Mouse (Mus musculus) stomach, embryonic 15.5 days (tissue): ENCODE results near the gene Chn2. TPM values are rescaled to one million over a fixed set of nuclear protein-coding genes. Genes with fewer than 3 reads are reported as not detected.
A peak's percentile ranks its signal among the peaks of the same experiment; 100 is the strongest.

ENCODE experiments used
- ATAC-seq: fragments of 200-750 bp; cut with Nextera tagmentation; 2 replicates; pipeline ENCODE4 v1.8.0; 2017; ENCODE audit warnings: low read depth, moderate number of reproducible peaks, moderate TSS enrichment; ENCODE audit not compliant: insufficient read depth, low FRiP score
- H3K27ac ChIP-seq: fragments of 300-500 bp; sonication (generic); 2 replicates; pipeline ENCODE4 v1.5.1; 2015; ENCODE audit warnings: mild to moderate bottlenecking, inconsistent platforms
- H3K27me3 ChIP-seq: fragments of 300-500 bp; sonication (generic); replicated peaks from 2 replicates; pipeline ENCODE4 v1.6.1; 2015; ENCODE audit warnings: inconsistent platforms
- H3K36me3 ChIP-seq: fragments of 300-500 bp; sonication (generic); 2 replicates; pipeline ENCODE4 v1.6.1; 2015; ENCODE audit warnings: inconsistent platforms
- H3K4me1 ChIP-seq: fragments of 300-500 bp; sonication (generic); 2 replicates; pipeline ENCODE4 v1.6.1; 2015; ENCODE audit warnings: inconsistent platforms
- H3K4me2 ChIP-seq: fragments of 300-500 bp; sonication (generic); 2 replicates; pipeline ENCODE4 v1.6.1; 2015; ENCODE audit warnings: mild to moderate bottlenecking, inconsistent platforms
- H3K4me3 ChIP-seq: fragments of 300-500 bp; sonication (generic); replicated peaks from 2 replicates; pipeline ENCODE4 v1.5.1; 2015; ENCODE audit warnings: inconsistent platforms
- H3K9ac ChIP-seq: fragments of 300-500 bp; sonication (generic); 2 replicates; pipeline ENCODE4 v1.6.1; 2015; ENCODE audit warnings: inconsistent platforms
- H3K9me3 ChIP-seq: fragments of 300-500 bp; sonication (generic); 2 replicates; pipeline ENCODE4 v1.6.1; 2016; ENCODE audit warnings: inconsistent platforms
- WGBS: fragments of 180-500 bp; shearing (Covaris S2); methylation state at CpG from one replicate; pipeline ENCODE4 v1.1.7; 2015; 5-methylcytosine and 5-hydroxymethylcytosine counted together
- polyA plus RNA-seq: library from polyadenylated mRNA; unstranded; fragments of >200 nt; fragmentation: Nextera tagmentation; extraction: Ambion mirVana; gene quantifications from 2 replicates; pipeline ENCODE4 v1.2.1, GENCODE M21; 2015

The Chn2 gene
- polyA plus RNA-seq, 1 experiment from 2014 or later: 15.6 TPM

DNA sequence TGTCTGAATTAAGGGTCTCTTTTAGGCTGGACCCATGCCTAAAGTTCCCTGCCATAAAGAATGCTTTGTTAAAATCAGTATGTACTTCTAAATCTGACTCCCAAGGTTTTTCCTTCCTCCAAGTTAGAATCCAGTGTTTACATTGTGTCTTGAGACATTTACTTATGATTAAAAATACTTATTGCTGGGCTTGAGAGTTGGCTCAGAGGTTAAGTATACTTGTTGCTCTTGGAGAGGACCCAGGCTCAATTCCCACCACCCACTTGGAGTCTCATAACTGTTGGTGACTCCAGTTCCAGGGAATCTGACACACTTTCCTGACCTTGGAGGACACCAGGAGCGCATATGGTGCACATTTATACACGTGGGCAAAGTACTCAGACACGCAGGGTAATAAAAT lies 20.9 kb downstream of the Chn2 start:
- WGBS: 71% methylated on average over 3 of the region's 3 CpGs
- no peaks in the 10 kb centered on the region for H3K9me3 ChIP-seq
- peaks cover 15% of the 10 kb centered on the region; the same call in 1 of the 2 replicates for H3K4me1 ChIP-seq
- ATAC-seq: no peak; the same call in 1 of the 2 replicates
- H3K9ac ChIP-seq: no peak overlapping the region
- H3K4me2 ChIP-seq: no peak overlapping the region
- no peak overlapping the region for H3K4me3 ChIP-seq
- H3K27ac ChIP-seq: peak overlapping the region; percentile 24; the same call in 1 of the 2 replicates
- H3K36me3 ChIP-seq: no peaks in the 10 kb centered on the region
- H3K27me3 ChIP-seq: no peaks in the 10 kb centered on the region

DNA sequence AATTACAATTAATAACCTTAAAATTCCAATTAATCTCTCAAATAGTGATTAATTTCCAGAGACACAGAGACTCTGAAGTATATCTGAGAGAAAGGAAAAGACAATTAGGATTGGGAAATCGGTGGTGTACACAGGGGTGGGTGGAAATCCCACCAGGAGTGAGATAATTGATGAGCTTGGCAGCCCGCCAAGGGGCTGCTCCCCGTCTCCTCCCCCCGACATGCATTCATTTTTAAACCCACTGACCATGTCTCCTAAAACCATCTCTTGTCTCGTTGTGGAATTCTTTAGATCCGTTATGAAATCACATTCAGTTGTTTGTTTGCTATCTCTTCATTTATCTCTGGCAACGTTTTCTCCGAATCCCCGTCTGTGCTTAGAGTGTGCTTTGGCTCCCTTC lies 22.0 kb downstream of the Chn2 start:
- Histone ChIP-seq H3K9ac (no peak overlapping the region), H3K4me2 (peak overlapping the region; percentile 16; the same call in 1 of the 2 replicates), H3K4me1 (peaks cover 15% of the 10 kb centered on the region; the same call in 1 of the 2 replicates), H3K27ac (no peak overlapping the region), H3K36me3 (no peaks in the 10 kb centered on the region), H3K27me3 (no peaks in the 10 kb centered on the region), H3K4me3 (no peak overlapping the region), H3K9me3 (no peaks in the 10 kb centered on the region)
- ATAC-seq: no peak
- 19% methylated on average over 9 of the region's 9 CpGs for WGBS

DNA sequence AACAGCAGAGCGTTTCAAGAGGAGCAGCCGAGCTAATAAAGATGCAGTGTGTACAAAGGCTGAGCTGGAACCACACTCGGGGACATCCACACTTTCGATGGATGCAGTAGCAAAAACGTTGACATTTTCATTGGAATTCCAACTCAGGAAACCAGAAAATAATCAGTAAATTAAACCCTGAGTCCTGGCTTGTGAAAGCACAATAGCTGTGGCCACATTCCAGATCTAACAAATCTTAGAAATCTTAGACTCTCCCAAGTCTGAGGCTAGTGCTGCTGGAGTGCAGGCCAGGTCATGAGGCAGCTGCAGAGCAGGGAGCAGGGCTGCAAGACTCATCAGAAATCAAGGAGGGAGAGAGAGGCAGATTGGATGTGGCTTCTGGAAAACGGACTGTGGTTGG lies 24.5 kb downstream of the Chn2 start:
- Histone ChIP-seq H3K36me3 (no peaks in the 10 kb centered on the region), H3K4me2 (no peak overlapping the region), H3K27ac (no peak overlapping the region), H3K9ac (no peak overlapping the region), H3K27me3 (no peaks in the 10 kb centered on the region), H3K4me1 (peaks cover 15% of the 10 kb centered on the region; the same call in 1 of the 2 replicates), H3K9me3 (no peaks in the 10 kb centered on the region), H3K4me3 (no peak overlapping the region)
- no peak for ATAC-seq
- 76% methylated on average over 6 of the region's 6 CpGs for WGBS

DNA sequence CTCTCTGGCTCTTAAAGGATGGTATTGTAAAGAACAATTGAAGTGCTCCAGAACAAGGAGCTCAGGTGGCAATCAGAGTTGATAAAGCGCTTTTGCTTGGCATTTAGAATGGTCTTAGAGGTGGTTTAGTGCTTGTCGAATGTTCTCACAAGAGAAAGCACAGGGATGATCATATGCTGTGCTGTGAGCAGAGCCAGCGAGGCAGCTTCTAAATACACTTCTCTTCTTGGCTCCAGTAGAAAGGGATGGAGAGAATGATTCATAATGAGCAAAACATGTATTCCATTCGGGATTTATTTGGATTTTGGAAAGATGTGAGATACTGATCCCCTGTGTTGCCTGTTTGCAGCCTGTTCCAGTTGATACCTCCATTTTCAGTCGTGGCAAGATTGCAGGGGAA lies 28.0 kb downstream of the Chn2 start:
- Histone ChIP-seq H3K4me2 (no peak overlapping the region), H3K27ac (no peak overlapping the region), H3K36me3 (no peaks in the 10 kb centered on the region), H3K4me3 (no peak overlapping the region), H3K4me1 (0 out of 2 replicates have a peak, but pooled peaks cover 3% of the 10 kb centered on the region), H3K27me3 (no peaks in the 10 kb centered on the region), H3K9me3 (no peaks in the 10 kb centered on the region), H3K9ac (no peak overlapping the region)
- ATAC-seq: no peak
- WGBS: 71% methylated on average over 5 of the region's 5 CpGs

GRCm38 (mm10) chr6:54068882-54069281 lies 29.5 kb downstream of the Chn2 start:
- ATAC-seq: no peak
- no peak overlapping the region for H3K4me3 ChIP-seq
- H3K4me1 ChIP-seq: 0 out of 2 replicates have a peak, but pooled peaks cover 3% of the 10 kb centered on the region
- no peaks in the 10 kb centered on the region for H3K36me3 ChIP-seq
- no peak overlapping the region for H3K9ac ChIP-seq
- 66% methylated on average over 5 of the region's 5 CpGs for WGBS
- H3K4me2 ChIP-seq: no peak overlapping the region
- no peak overlapping the region for H3K27ac ChIP-seq
- H3K27me3 ChIP-seq: no peaks in the 10 kb centered on the region
- H3K9me3 ChIP-seq: no peaks in the 10 kb centered on the region

- Histone ChIP-seq H3K4me2 (no peak overlapping the region), H3K27ac (no peak overlapping the region), H3K4me3 (no peak overlapping the region), H3K27me3 (no peaks in the 10 kb centered on the region), H3K4me1 (peaks cover 7% of the 10 kb centered on the region; the same call in 1 of the 2 replicates), H3K36me3 (no peaks in the 10 kb centered on the region), H3K9ac (no peak overlapping the region), H3K9me3 (no peaks in the 10 kb centered on the region)
- ATAC-seq: no peak
- 60% methylated on average over 6 of the region's 6 CpGs for WGBS
Observed at GRCm38 (mm10) chr6:54070736-54071135, 31.4 kb downstream of the Chn2 start.

- no peaks in the 10 kb centered on the region for H3K9me3 ChIP-seq
- 59% methylated on average over 4 of the region's 4 CpGs for WGBS
- H3K4me1 ChIP-seq: peaks cover 7% of the 10 kb centered on the region; the same call in 1 of the 2 replicates
- no peak for ATAC-seq
- no peak overlapping the region for H3K9ac ChIP-seq
- H3K36me3 ChIP-seq: no peaks in the 10 kb centered on the region
- H3K27me3 ChIP-seq: no peaks in the 10 kb centered on the region
- H3K4me2 ChIP-seq: no peak overlapping the region
- no peak overlapping the region for H3K4me3 ChIP-seq
- H3K27ac ChIP-seq: no peak overlapping the region
Observed at GRCm38 (mm10) chr6:54071478-54071877, 32.1 kb downstream of the Chn2 start.

GRCm38 (mm10) chr6:54074454-54074853 lies 35.1 kb downstream of the Chn2 start:
- Histone ChIP-seq H3K27me3 (no peaks in the 10 kb centered on the region), H3K27ac (no peak overlapping the region), H3K9me3 (no peaks in the 10 kb centered on the region), H3K36me3 (no peaks in the 10 kb centered on the region), H3K9ac (no peak overlapping the region), H3K4me1 (peaks cover 10% of the 10 kb centered on the region; the same call in 1 of the 2 replicates), H3K4me3 (no peak overlapping the region), H3K4me2 (no peak overlapping the region)
- no peak for ATAC-seq
- 46% methylated on average over 4 of the region's 4 CpGs for WGBS

- peaks cover 10% of the 10 kb centered on the region; the same call in 1 of the 2 replicates for H3K4me1 ChIP-seq
- H3K36me3 ChIP-seq: no peaks in the 10 kb centered on the region
- no peaks in the 10 kb centered on the region for H3K9me3 ChIP-seq
- no peak overlapping the region for H3K27ac ChIP-seq
- no peaks in the 10 kb centered on the region for H3K27me3 ChIP-seq
- no peak overlapping the region for H3K9ac ChIP-seq
- WGBS: 86% methylated on average over 6 of the region's 6 CpGs
- no peak for ATAC-seq
- no peak overlapping the region for H3K4me3 ChIP-seq
- no peak overlapping the region for H3K4me2 ChIP-seq
Observed at GRCm38 (mm10) chr6:54075419-54075818, 36.1 kb downstream of the Chn2 start.

- Histone ChIP-seq H3K27ac (no peak overlapping the region), H3K4me3 (no peak overlapping the region), H3K4me1 (peaks cover 8% of the 10 kb centered on the region; the same call in 1 of the 2 replicates), H3K36me3 (no peaks in the 10 kb centered on the region), H3K9me3 (no peaks in the 10 kb centered on the region), H3K27me3 (no peaks in the 10 kb centered on the region), H3K4me2 (no peak overlapping the region), H3K9ac (no peak overlapping the region)
- no peak for ATAC-seq
- WGBS: 79% methylated on average over 5 of the region's 5 CpGs
Observed at GRCm38 (mm10) chr6:54076625-54077024, 37.3 kb downstream of the Chn2 start.

DNA sequence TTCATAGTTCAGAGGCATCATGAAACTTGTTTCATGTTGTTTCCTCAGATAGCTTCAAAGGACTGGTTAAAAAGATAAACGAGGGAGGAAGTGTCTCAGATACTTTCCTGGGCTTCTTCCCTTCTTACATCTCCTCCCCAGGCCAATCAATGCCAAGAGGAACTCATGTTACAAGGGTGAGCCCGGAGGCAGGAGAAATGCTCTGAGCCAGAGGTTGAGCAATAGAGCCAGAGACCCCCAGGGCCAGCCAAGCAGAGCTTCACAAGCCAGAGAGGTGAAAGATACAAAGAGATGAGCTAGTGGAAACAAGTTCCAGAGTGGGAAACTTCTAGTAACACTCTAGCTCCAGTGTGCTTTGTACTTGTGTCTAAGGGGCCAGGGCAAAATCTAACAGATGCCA lies 38.9 kb downstream of the Chn2 start:
- peaks cover 8% of the 10 kb centered on the region; the same call in 1 of the 2 replicates for H3K4me1 ChIP-seq
- 43% methylated on average over 2 of the region's 2 CpGs for WGBS

DNA sequence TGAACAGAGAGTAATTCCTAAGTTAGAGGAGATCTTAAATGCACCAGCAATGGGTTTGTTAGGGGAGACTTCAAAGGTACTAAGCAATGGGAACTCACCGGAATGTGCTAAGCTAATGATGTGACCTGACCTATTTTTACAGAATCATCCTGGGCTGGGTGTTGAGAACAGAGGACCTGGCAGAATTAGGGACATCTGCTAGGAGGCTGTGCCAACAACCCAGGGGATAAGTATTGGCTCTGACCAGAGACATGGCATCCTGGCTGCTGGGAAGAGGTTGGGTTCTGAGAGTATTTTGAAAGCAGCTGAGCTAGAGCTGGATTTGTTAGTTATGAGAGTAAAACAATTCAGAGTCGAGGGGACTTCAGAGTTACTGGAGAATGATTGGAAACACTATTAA lies 40.5 kb downstream of the Chn2 start:
- Histone ChIP-seq H3K36me3 (no peaks in the 10 kb centered on the region), H3K4me3 (no peak overlapping the region), H3K9ac (no peak overlapping the region), H3K27ac (no peak overlapping the region), H3K27me3 (no peaks in the 10 kb centered on the region), H3K4me2 (no peak overlapping the region), H3K4me1 (0 out of 2 replicates have a peak, but pooled peaks cover 4% of the 10 kb centered on the region), H3K9me3 (no peaks in the 10 kb centered on the region)
- ATAC-seq: no peak
- WGBS: 80% methylated on average over 2 of the region's 2 CpGs

More for the DNA sequence above, 38.9 kb downstream of the Chn2 start:
- Histone ChIP-seq H3K4me2 (no peak overlapping the region), H3K27ac (no peak overlapping the region), H3K36me3 (no peaks in the 10 kb centered on the region), H3K9ac (no peak overlapping the region), H3K4me3 (no peak overlapping the region), H3K9me3 (no peaks in the 10 kb centered on the region), H3K27me3 (no peaks in the 10 kb centered on the region)
- no peak for ATAC-seq
